Mouse (Mus musculus): ENCODE results near the gene Olfr119. TPM values are rescaled to one million over a fixed set of nuclear protein-coding genes. Genes with fewer than 3 reads are reported as not detected.
"Not testable (repeated sequence)": the region's sequence is repeated elsewhere in the genome, so short reads cannot be mapped to it uniquely, and the experiment has no call there.

Olfr119 gene
- not detected in 2 replicates for polyA plus RNA-seq (2016; fragmentation: Nextera tagmentation; extraction: Ambion mirVana)

DNA sequence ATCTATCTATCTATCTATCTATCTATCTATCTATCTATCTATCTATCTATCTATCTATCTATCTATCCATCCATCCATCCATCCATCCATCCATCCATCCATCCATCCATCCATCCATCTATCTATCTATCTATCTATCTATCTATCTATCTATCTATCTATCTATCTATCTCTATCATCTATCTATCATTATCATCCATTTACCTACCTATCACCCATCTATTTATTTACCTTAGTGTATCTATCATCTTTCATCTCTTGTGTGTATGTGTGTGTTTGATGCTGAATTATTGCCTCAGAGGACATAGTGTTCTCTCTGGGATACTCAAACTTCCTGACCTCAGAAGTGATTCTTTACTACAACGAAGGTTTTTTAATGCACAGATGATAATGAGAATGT, at the start of gene Olfr119:
Gene Olfr119 (plus strand): TSS at position 301 of the 400 bp plus-strand sequence.
- not testable (repeated sequence) for H3K9ac ChIP-seq; H3K4me1 ChIP-seq (replicated peaks); H3K27me3 ChIP-seq (replicated peaks); H3K4me2 ChIP-seq; ATAC-seq (ENCODE audit: insufficient number of reproducible peaks, low FRiP score); H3K36me3 ChIP-seq; H3K4me3 ChIP-seq; H3K27ac ChIP-seq (ENCODE audit: poor library complexity, severe bottlenecking)
- peaks cover 11% of the 10 kb centered on the region for H3K9me3 ChIP-seq (replicated peaks)
- 56% methylated on average over 1 of the region's 1 CpGs for WGBS

DNA sequence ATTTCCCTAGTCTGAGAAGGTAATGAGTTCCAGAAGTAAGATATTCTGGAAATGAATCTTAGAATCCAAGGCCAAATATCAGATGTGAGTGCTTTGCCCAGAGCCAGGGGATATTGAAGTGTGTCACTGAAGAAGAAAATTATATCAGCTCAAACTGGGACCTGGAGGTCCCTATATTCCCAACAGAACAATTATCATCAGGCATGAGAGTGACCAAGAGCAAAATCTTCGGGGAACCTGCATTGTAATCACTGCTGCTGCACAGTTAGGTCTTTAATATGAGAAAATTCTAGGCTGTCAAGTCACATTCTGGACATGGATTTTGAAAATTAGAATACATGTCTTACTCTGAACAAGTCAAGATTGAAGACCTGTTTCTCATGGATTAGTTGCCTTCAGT, 32.7 kb upstream of the Olfr119 start, which contains the start of gene Olfr117:
Gene Olfr117 (minus strand): TSS at position 101 of the 400 bp plus-strand sequence.
- Histone ChIP-seq H3K27me3 (replicated peaks) (no peaks in the 10 kb centered on the region), H3K36me3 (no peaks in the 10 kb centered on the region), H3K4me1 (replicated peaks) (no peaks in the 10 kb centered on the region), H3K9ac (no peak within 1 kb of the TSS), H3K4me3 (no peak within 1 kb of the TSS), H3K9me3 (replicated peaks) (0 out of 2 replicates have a peak, but pooled peaks cover 4% of the 10 kb centered on the region), H3K4me2 (no peak within 1 kb of the TSS), H3K27ac (ENCODE audit: poor library complexity, severe bottlenecking) (no peak within 1 kb of the TSS)
- no peak for ATAC-seq (ENCODE audit: insufficient number of reproducible peaks, low FRiP score)
- WGBS, result 57% methylated on average over 1 of the region's 1 CpGs

DNA sequence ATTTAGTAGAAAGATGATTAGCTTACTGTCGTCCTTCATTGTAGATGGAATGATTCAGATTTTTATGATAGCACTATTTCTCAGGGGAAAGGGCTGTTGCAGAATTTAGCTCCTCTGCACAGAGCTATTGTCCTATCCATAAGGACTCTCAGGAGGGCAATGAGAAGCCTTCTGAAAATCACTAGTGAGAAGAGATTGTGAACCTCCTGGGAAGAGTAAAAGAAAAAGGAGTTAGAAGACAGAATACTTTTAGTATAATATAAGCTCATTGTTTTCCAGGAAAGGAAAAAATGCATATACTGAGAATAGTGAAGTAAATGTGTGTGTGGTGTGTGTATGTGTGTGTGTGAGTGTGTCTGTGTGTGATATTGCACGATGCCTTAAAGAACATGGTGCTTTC, 29.7 kb upstream of the Olfr119 start, which contains the start of gene Olfr118:
Gene Olfr118 (plus strand): TSS at position 301 of the 400 bp plus-strand sequence.
- Histone ChIP-seq H3K36me3 (no peaks in the 10 kb centered on the region), H3K27ac (ENCODE audit: poor library complexity, severe bottlenecking) (no peak within 1 kb of the TSS), H3K4me1 (replicated peaks) (no peaks in the 10 kb centered on the region), H3K4me2 (no peak within 1 kb of the TSS), H3K27me3 (replicated peaks) (no peaks in the 10 kb centered on the region), H3K9me3 (replicated peaks) (0 out of 2 replicates have a peak, but pooled peaks cover 4% of the 10 kb centered on the region), H3K4me3 (no peak within 1 kb of the TSS), H3K9ac (no peak within 1 kb of the TSS)
- ATAC-seq (ENCODE audit: insufficient number of reproducible peaks, low FRiP score), result no peak
- WGBS, result 53% methylated on average over 2 of the region's 2 CpGs

DNA sequence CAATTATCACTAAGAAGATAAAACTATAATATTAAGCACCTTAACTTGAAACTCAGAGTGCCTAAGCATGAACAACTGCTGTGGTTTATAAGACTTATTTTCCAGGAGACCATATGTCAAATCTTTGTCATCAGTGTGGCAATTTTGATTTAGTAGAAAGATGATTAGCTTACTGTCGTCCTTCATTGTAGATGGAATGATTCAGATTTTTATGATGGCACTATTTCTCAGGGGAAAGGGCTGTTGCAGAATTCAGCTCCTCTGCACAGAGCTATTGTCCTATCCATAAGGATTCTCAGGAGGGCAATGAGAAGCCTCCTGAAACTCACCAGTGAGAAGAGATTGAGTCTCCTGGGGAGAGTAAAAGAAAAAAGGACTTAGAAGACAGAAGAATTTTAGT, 25.1 kb downstream of the Olfr119 start, which contains the start of gene Olfr120:
Gene Olfr120 (plus strand): TSS at position 301 of the 400 bp plus-strand sequence.
- no peaks in the 10 kb centered on the region for H3K27me3 ChIP-seq (replicated peaks)
- H3K9me3 ChIP-seq (replicated peaks), result no peaks in the 10 kb centered on the region; the same call in 1 of the 2 replicates
- H3K9ac ChIP-seq, result no peak within 1 kb of the TSS
- no peaks in the 10 kb centered on the region for H3K36me3 ChIP-seq
- WGBS, result 55% methylated on average over 1 of the region's 1 CpGs
- H3K4me2 ChIP-seq, result no peak within 1 kb of the TSS
- no peak within 1 kb of the TSS for H3K27ac ChIP-seq (ENCODE audit: poor library complexity, severe bottlenecking)
- no peaks in the 10 kb centered on the region for H3K4me1 ChIP-seq (replicated peaks)
- H3K4me3 ChIP-seq, result no peak within 1 kb of the TSS
- no peak for ATAC-seq (ENCODE audit: insufficient number of reproducible peaks, low FRiP score)

DNA sequence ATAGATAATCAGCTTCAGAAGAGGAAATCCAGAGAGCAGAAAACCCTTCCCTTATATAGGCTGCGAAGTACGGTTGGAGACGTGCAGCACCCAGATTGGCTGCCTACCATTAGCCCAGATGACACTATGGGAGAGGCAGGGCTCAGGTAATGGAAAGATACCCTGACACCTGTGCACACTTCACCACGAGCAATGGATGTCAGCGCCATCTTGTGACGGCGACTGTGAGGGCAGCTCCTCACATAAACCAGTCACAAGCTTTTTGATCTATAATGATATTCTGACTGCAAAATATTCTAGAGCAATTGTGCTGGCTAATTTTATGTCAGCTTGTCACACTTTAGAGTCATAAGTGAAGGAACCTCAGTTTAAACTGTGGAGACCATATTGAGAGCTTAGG, 41.7 kb downstream of the Olfr119 start:
- Histone ChIP-seq H3K4me3 (no peak overlapping the region), H3K4me2 (no peak overlapping the region)
- no peak for ATAC-seq (ENCODE audit: insufficient number of reproducible peaks, low FRiP score)

More for the DNA sequence above, 41.7 kb downstream of the Olfr119 start:
- H3K27me3 ChIP-seq (replicated peaks), result no peaks in the 10 kb centered on the region
- H3K9ac ChIP-seq, result no peak overlapping the region
- 48% methylated on average over 7 of the region's 7 CpGs for WGBS
- no peak overlapping the region for H3K27ac ChIP-seq (ENCODE audit: poor library complexity, severe bottlenecking)
- no peaks in the 10 kb centered on the region for H3K36me3 ChIP-seq
- H3K4me1 ChIP-seq (replicated peaks), result no peaks in the 10 kb centered on the region
- no peaks in the 10 kb centered on the region for H3K9me3 ChIP-seq (replicated peaks)

Other genes starting within 250 kb of the Olfr119 start
- not detected in 2 replicates for gene Olfr109, start 237.6 kb upstream of the Olfr119 start, polyA plus RNA-seq (2016; fragmentation: Nextera tagmentation; extraction: Ambion mirVana)
- not detected in 2 replicates for gene H2-M2, start 213.0 kb upstream of the Olfr119 start, polyA plus RNA-seq (2016; fragmentation: Nextera tagmentation; extraction: Ambion mirVana)
- not detected in 2 replicates for gene Olfr110, start 204.1 kb upstream of the Olfr119 start, polyA plus RNA-seq (2016; fragmentation: Nextera tagmentation; extraction: Ambion mirVana)
- gene Olfr111, start 188.5 kb upstream of the Olfr119 start, polyA plus RNA-seq (2016; fragmentation: Nextera tagmentation; extraction: Ambion mirVana), result 0.10 TPM in 1 of 2 replicates, not detected in the other
- not detected in 2 replicates for gene Olfr112, start 127.1 kb upstream of the Olfr119 start, polyA plus RNA-seq (2016; fragmentation: Nextera tagmentation; extraction: Ambion mirVana)
- not detected in 2 replicates for gene Olfr113, start 118.9 kb upstream of the Olfr119 start, polyA plus RNA-seq (2016; fragmentation: Nextera tagmentation; extraction: Ambion mirVana)
- not detected in 2 replicates for gene Olfr114, start 103.8 kb upstream of the Olfr119 start, polyA plus RNA-seq (2016; fragmentation: Nextera tagmentation; extraction: Ambion mirVana)
- not detected in 2 replicates for gene Olfr115, start 69.5 kb upstream of the Olfr119 start, polyA plus RNA-seq (2016; fragmentation: Nextera tagmentation; extraction: Ambion mirVana)
- gene Olfr116, start 69.4 kb upstream of the Olfr119 start, polyA plus RNA-seq (2016; fragmentation: Nextera tagmentation; extraction: Ambion mirVana), result not detected in 2 replicates
- not detected in 2 replicates for gene Olfr117, start 32.8 kb upstream of the Olfr119 start, polyA plus RNA-seq (2016; fragmentation: Nextera tagmentation; extraction: Ambion mirVana)
- not detected in 2 replicates for gene Olfr118, start 29.6 kb upstream of the Olfr119 start, polyA plus RNA-seq (2016; fragmentation: Nextera tagmentation; extraction: Ambion mirVana)
- gene Olfr120, start 25.2 kb downstream of the Olfr119 start, polyA plus RNA-seq (2016; fragmentation: Nextera tagmentation; extraction: Ambion mirVana), result not detected in 2 replicates
- not detected in 2 replicates for gene Olfr121, start 52.3 kb downstream of the Olfr119 start, polyA plus RNA-seq (2016; fragmentation: Nextera tagmentation; extraction: Ambion mirVana)
- not detected in 2 replicates for gene Olfr122, start 72.0 kb downstream of the Olfr119 start, polyA plus RNA-seq (2016; fragmentation: Nextera tagmentation; extraction: Ambion mirVana)
- not detected in 2 replicates for gene Olfr123, start 97.0 kb downstream of the Olfr119 start, polyA plus RNA-seq (2016; fragmentation: Nextera tagmentation; extraction: Ambion mirVana)
- gene Olfr124, start 103.3 kb downstream of the Olfr119 start, polyA plus RNA-seq (2016; fragmentation: Nextera tagmentation; extraction: Ambion mirVana), result not detected in 2 replicates
- gene Olfr125, start 136.4 kb downstream of the Olfr119 start, polyA plus RNA-seq (2016; fragmentation: Nextera tagmentation; extraction: Ambion mirVana), result not detected in 2 replicates
- not detected in 2 replicates for gene Olfr126, start 150.9 kb downstream of the Olfr119 start, polyA plus RNA-seq (2016; fragmentation: Nextera tagmentation; extraction: Ambion mirVana)
- not detected in 2 replicates for gene Olfr127, start 203.9 kb downstream of the Olfr119 start, polyA plus RNA-seq (2016; fragmentation: Nextera tagmentation; extraction: Ambion mirVana)
- not detected in 2 replicates for gene Olfr128, start 224.0 kb downstream of the Olfr119 start, polyA plus RNA-seq (2016; fragmentation: Nextera tagmentation; extraction: Ambion mirVana)

Data from heart, embryonic 12.5 days (tissue).